Mouse (Mus musculus) cerebellum, adult 2 months (tissue): ENCODE results near the gene Pgbd5.

Source experiments
- CTCF ChIP-seq: fragments of 200-500 bp; IDR thresholded peaks from 2 replicates; pipeline ENCODE4 v1.5.1; 2011; ENCODE audit warnings: low read depth, mild to moderate bottlenecking, control low read depth, low read length, moderate library complexity, borderline replicate concordance; ENCODE audit not compliant: insufficient read depth
- POLR2A ChIP-seq: fragments of 200-500 bp; IDR thresholded peaks from 2 replicates; pipeline ENCODE4 v1.6.1; 2011; ENCODE audit warnings: low read length, control low read depth, borderline replicate concordance; ENCODE audit not compliant: insufficient read depth

- no peak for TF ChIP-seq POLR2A
- no peak for TF ChIP-seq CTCF
Observed at GRCm38 (mm10) chr8:124363337-124363736, 76.1 kb downstream of the Pgbd5 start.
